Mouse (Mus musculus): Measurements from ENCODE around the gene Cenpn.

- TF ChIP-seq CTCF (IDR thresholded peaks at IDR 0.05; ENCODE audit: control insufficient read depth, insufficient read depth, insufficient read length) (no peak), MYOG (IDR thresholded peaks at IDR 0.05; ENCODE audit: control insufficient read depth, extremely low read depth, insufficient read length) (no peak), MYOD1 (IDR thresholded peaks at IDR 0.05; ENCODE audit: control insufficient read depth, insufficient read length, low read depth) (no peak), MAX (IDR thresholded peaks at IDR 0.05) (no peak), USF1 (IDR thresholded peaks at IDR 0.05; ENCODE audit: low read depth) (no peak), CEBPB (IDR thresholded peaks at IDR 0.05; ENCODE audit: low read depth) (no peak), FOSL1 (IDR thresholded peaks at IDR 0.05; ENCODE audit: insufficient read depth, low read length, poor library complexity, severe bottlenecking) (no peak)
These were observed 47.9 kb upstream of the Cenpn start for GRCm38 (mm10) chr8:116873586-116873985.
